Mouse (Mus musculus) forebrain, postnatal 0 days (tissue): ENCODE measurements around the gene Ccnj. TPM values are rescaled to one million over a fixed set of nuclear protein-coding genes. Genes with fewer than 3 reads are reported as not detected.

Source experiments
- ATAC-seq: fragments of 200-750 bp; cut with Nextera tagmentation; 2 replicates; pipeline ENCODE4 v1.8.0; 2017; ENCODE audit warnings: mild to moderate bottlenecking, moderate library complexity
- DNase-seq: peaks from one replicate; pipeline ENCODE4 v3.0.0-alpha.2; 2015
- H3K27ac ChIP-seq: fragments of 300-500 bp; sonication (generic); 2 replicates; pipeline ENCODE4 v1.5.1; 2014; ENCODE audit warnings: low read depth, mild to moderate bottlenecking, antibody characterized with exemption, low read length, moderate library complexity, mixed read lengths
- H3K27me3 ChIP-seq: fragments of 300-500 bp; sonication (generic); 2 replicates; pipeline ENCODE4 v1.6.1; 2014; ENCODE audit warnings: mild to moderate bottlenecking, low read length, mixed read lengths; ENCODE audit not compliant: insufficient read depth
- H3K36me3 ChIP-seq: fragments of 300-500 bp; sonication (generic); 2 replicates; pipeline ENCODE4 v1.6.1; 2014; ENCODE audit warnings: mild to moderate bottlenecking, moderate library complexity; ENCODE audit not compliant: insufficient read depth
- H3K4me1 ChIP-seq: fragments of 300-500 bp; sonication (generic); 2 replicates; pipeline ENCODE4 v1.6.1; 2014; ENCODE audit warnings: antibody characterized with exemption; ENCODE audit not compliant: insufficient read depth
- H3K4me2 ChIP-seq: fragments of 300-500 bp; sonication (generic); 2 replicates; pipeline ENCODE4 v1.6.1; 2014; ENCODE audit warnings: low read depth, mild to moderate bottlenecking, moderate library complexity
- H3K4me3 ChIP-seq: fragments of 300-500 bp; sonication (generic); 2 replicates; pipeline ENCODE4 v1.5.1; 2014; ENCODE audit warnings: low read depth, low read length, mixed read lengths
- H3K9ac ChIP-seq: fragments of 300-500 bp; sonication (generic); 2 replicates; pipeline ENCODE4 v1.6.1; 2014; ENCODE audit warnings: mild to moderate bottlenecking
- H3K9me3 ChIP-seq: fragments of 300-500 bp; sonication (generic); 2 replicates; pipeline ENCODE4 v1.6.1; 2016; ENCODE audit warnings: low read length
- CTCF ChIP-seq: sonication (generic); IDR thresholded peaks from 2 replicates; pipeline ENCODE4 v1.5.1; 2016; ENCODE audit warnings: antibody characterized with exemption, control low read depth, low read depth
- WGBS: fragments of 180-500 bp; shearing (Covaris S2); extraction: QIAGEN DNeasy Blood & Tissue Kit; methylation state at CpG from one replicate; pipeline ENCODE4 v1.1.7; 2014; 5-methylcytosine and 5-hydroxymethylcytosine counted together
- polyA plus RNA-seq: library from polyadenylated mRNA; unstranded; fragments of >200 nt; fragmentation: Nextera tagmentation; extraction: Ambion mirVana; gene quantifications from 2 replicates; pipeline ENCODE4 v1.2.1, GENCODE M21; 2015
- total RNA-seq: library from RNA; depleted of rRNA; stranded (reverse); fragments of >200 nt; gene quantifications from 2 replicates; pipeline ENCODE4 v1.2.3, GENCODE M21; 2014

Gene Ccnj
- total and polyA plus RNA-seq, 2 experiments from 2014 or later: 8.7 to 12.1 TPM

DNA sequence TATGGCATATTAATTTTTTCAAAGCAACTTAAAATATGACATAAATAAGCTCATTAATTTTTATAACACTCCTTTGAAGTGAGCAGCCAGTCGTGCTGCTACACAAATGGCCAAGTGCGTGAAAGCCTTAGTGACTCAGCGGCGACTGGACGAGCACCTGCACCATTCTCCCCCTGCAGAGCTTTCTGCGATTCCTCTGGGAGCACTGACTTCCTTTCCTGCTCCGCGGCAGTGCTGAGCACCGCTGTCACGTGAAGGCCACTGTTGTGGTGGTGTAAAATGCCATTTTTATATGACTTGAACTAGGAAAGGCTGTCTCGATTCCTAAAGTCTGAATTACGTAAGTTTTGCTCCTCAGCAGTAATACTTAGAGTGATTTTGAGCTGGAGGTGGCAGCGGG is 10.5 kb downstream of the Ccnj start:
- Histone ChIP-seq H3K36me3 (peaks cover 73% of the 10 kb centered on the region), H3K4me1 (no peaks in the 10 kb centered on the region), H3K4me2 (no peak overlapping the region), H3K27ac (no peak overlapping the region), H3K9me3 (no peaks in the 10 kb centered on the region), H3K9ac (no peak overlapping the region), H3K27me3 (no peaks in the 10 kb centered on the region), H3K4me3 (no peak overlapping the region)
- ATAC-seq (no peak), DNase-seq (no peak)
- no peak for TF ChIP-seq CTCF
- 92% methylated on average over 13 of the region's 13 CpGs for WGBS

DNA sequence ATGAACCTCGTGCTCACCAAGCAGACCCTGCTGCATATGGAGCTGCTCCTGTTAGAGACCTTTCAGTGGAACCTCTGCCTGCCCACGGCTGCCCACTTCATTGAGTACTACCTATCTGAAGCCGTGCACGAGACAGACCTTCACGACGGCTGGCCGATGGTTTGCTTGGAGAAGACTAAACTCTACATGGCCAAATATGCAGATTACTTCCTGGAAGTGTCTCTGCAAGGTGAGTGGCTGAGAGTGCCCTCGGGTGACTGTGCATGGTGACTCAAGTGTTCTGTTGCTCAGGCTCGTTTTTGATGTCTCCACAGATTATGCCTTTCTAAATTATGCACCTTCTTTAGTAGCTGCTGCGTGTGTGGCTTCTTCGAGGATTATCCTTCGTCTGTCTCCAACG is 13.7 kb downstream of the Ccnj start:
- no peak overlapping the region for H3K4me2 ChIP-seq
- peaks cover 65% of the 10 kb centered on the region for H3K36me3 ChIP-seq
- WGBS: 93% methylated on average over 13 of the region's 13 CpGs
- H3K9me3 ChIP-seq: no peaks in the 10 kb centered on the region
- no peak overlapping the region for H3K4me3 ChIP-seq
- H3K27me3 ChIP-seq: no peaks in the 10 kb centered on the region
- TF ChIP-seq CTCF: no peak
- no peak overlapping the region for H3K27ac ChIP-seq
- DNase-seq (no peak), ATAC-seq (no peak)
- no peaks in the 10 kb centered on the region for H3K4me1 ChIP-seq
- H3K9ac ChIP-seq: no peak overlapping the region

DNA sequence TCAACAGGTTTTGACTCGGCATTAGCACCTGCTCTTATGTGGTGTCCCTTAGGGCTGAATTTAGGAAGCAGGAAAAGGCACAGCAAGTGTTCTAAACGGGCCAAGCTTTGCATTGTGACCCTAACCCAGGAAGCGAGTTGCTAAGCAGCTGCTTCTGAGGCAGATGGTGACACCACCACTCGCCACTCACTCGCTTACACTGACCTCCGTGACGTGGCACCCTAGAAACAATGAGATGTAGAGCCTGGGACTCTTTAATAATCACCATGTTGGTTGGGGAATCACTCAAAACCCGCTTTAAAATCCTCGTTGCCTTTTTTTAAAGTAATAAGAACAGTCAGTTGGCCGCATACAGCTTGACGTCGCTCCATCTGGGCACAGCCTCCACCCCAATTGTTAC is 18.3 kb downstream of the Ccnj start:
- no peak for ATAC-seq
- no peak for TF ChIP-seq CTCF
- WGBS: 77% methylated on average over 12 of the region's 12 CpGs

DNA sequence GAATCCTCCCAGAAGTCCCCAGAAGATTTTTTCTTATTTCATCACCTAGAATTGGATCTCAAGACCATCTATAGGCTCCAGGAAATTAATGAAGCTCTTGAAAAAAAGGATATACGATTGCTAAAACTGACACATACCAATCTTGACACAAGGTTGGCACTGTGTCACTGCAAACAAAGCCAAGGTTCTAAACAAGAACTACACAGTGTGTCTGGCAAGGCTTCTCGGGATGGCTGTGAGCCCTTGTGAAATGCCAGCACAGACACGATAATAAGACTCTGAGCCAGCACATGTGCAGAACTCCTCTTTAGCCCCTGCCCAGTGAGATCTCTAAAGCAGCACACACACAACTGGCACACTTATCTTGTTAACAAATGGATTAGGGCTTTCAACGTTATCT is 28.5 kb downstream of the Ccnj start:
- Histone ChIP-seq H3K27me3 (no peaks in the 10 kb centered on the region), H3K9me3 (no peaks in the 10 kb centered on the region), H3K27ac (0 out of 2 replicates have a peak overlapping the region, but pooled peaks have one; percentile 29), H3K4me2 (no peak overlapping the region), H3K4me3 (no peak overlapping the region), H3K4me1 (no peaks in the 10 kb centered on the region), H3K9ac (no peak overlapping the region), H3K36me3 (no peaks in the 10 kb centered on the region)
- 36% methylated on average over 4 of the region's 4 CpGs for WGBS
- DNase-seq (peak; percentile 60), ATAC-seq (peak; percentile 81)
- no peak for TF ChIP-seq CTCF

More for the DNA sequence above, 18.3 kb downstream of the Ccnj start:
- Histone ChIP-seq H3K4me1 (no peaks in the 10 kb centered on the region), H3K27me3 (no peaks in the 10 kb centered on the region), H3K27ac (no peak overlapping the region), H3K4me2 (no peak overlapping the region), H3K36me3 (peaks cover 50% of the 10 kb centered on the region), H3K4me3 (no peak overlapping the region), H3K9ac (no peak overlapping the region), H3K9me3 (no peaks in the 10 kb centered on the region)
- DNase-seq: no peak

DNA sequence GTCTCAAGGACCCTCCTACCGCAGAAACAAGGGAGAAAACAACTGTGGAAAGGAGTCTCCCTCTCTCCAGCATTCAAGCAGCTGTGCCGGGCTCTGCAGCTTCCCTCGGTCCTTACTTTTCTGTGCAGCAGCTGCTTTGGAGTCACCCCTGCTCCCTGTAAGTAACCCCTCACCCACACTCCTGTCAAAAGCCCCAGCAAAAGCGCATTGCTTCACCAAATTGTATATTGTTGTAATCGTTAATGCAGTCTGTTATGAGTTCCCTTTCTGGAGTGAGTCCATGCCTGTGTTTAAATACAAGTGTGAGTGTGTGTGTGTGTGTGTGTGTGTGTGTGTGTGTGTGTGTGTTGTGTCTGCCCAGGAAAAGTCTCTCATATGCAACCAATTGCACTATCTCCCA is 37.2 kb downstream of the Ccnj start:
- Histone ChIP-seq H3K4me1 (no peaks in the 10 kb centered on the region), H3K4me2 (no peak overlapping the region), H3K27me3 (peaks cover 10% of the 10 kb centered on the region), H3K36me3 (no peaks in the 10 kb centered on the region), H3K9me3 (no peaks in the 10 kb centered on the region), H3K4me3 (no peak overlapping the region), H3K9ac (no peak overlapping the region), H3K27ac (no peak overlapping the region)
- WGBS: 42% methylated on average over 5 of the region's 5 CpGs
- ATAC-seq (no peak), DNase-seq (no peak)
- TF ChIP-seq CTCF: no peak

DNA sequence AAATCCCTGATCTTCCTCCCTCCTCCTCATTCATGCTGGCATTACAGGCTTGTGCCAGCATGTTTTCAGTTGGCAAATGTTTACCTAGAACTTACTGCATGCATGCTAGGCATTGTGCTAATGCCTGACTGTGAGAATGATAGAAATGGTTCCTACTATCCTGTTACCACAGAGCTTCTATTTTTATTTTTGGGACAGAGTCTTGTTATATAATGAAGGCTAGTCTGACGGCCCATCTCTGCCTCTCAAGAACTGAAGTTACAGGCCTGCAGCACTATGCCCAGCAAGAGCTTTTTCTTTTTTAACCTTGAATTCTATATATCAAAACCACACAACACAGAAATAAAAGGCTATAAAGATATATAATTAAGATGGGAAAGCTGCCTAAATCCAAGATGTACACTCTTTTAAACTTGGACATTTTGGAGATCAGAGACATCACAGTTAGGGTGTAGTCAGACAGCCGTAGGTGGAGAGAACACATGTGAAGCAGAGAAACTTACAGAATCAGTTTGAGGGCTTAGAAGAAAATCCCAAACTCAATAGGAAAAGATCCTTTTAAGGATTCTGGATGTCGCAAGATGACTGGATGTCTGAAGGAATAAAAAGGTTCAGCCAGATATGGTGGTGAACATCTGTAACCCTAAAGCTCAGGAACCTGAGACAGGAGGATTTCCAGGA is 38.5 kb downstream of the Ccnj start:
- H3K9me3 ChIP-seq: no peaks in the 10 kb centered on the region
- ATAC-seq (no peak), DNase-seq (no peak)
- H3K27ac ChIP-seq: no peak overlapping the region
- peaks cover 11% of the 10 kb centered on the region for H3K27me3 ChIP-seq
- H3K4me1 ChIP-seq: no peaks in the 10 kb centered on the region
- H3K36me3 ChIP-seq: no peaks in the 10 kb centered on the region
- no peak for TF ChIP-seq CTCF
- H3K4me2 ChIP-seq: no peak overlapping the region
- H3K9ac ChIP-seq: no peak overlapping the region
- WGBS: 87% methylated on average over 3 of the region's 3 CpGs
- H3K4me3 ChIP-seq: no peak overlapping the region

DNA sequence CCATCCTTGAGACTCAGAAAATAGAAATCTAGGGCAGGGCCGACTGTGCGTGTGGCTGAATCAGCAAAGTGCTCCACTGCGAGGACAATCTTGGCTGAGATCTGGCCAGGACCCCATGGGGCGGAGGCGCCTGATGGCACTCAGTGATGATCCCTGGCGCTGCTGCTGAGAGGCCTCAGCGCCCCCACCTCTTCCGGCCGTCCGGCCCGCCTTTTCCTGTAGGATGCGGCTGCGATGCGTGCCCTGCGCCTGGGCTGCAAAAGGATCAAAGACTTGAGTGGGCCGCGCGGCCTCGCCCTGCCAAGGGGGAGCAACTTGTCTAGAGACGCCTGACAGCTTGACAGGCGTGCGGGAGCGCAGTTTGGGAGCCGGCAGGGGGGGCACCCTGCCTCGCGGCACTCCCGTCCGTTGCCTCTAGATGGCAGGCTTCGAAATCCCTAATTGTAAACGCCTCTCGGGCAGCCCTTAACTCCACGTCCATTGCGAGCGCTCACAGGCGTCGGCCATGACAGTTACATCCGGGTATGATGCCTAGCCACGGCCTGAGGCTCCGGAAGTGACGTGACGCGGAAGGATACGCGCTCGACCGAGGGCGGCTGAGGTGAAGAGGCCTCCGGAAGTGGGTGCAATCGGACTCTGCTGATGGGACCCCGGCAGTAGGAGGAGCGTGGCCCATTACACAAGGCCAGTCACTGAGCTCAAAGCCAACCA is 42.0 kb downstream of the Ccnj start:
- Histone ChIP-seq H3K4me1 (no peaks in the 10 kb centered on the region), H3K27ac (peak overlapping the region; percentile 87), H3K4me3 (peak overlapping the region; percentile 56), H3K27me3 (peaks cover 36% of the 10 kb centered on the region), H3K4me2 (peak overlapping the region; percentile 76), H3K9ac (peak overlapping the region; percentile 63), H3K9me3 (no peaks in the 10 kb centered on the region), H3K36me3 (no peaks in the 10 kb centered on the region)
- ATAC-seq (peak; percentile 99), DNase-seq (peak; percentile 99)
- 2% methylated on average over 51 of the region's 51 CpGs for WGBS
- TF ChIP-seq CTCF: peak; percentile 74
